In genomic region chr10:52690992-52691731, GRCm38 (mm10) we compare ENCODE assay signal across 8 mouse cellular contexts. TPM values are rescaled to one million over a fixed set of nuclear protein-coding genes. Genes with fewer than 3 reads are reported as not detected.
A peak's percentile ranks its signal among the peaks of the same experiment; 100 is the strongest.
DNase-seq lines count a peak whose midpoint lies in the region; ATAC-seq and TF ChIP-seq lines count a peak whose summit lies in the region.

No protein-coding gene starts in this region.

- no peak overlapping the region for H3K27ac ChIP-seq in kidney, adult 2 months (ENCODE audit: insufficient read depth, low read depth, low read length)
- H3K27ac ChIP-seq in liver, embryonic 11.5 days (ENCODE audit: low read depth, low read length) = no peak overlapping the region

- ATAC-seq in liver, embryonic 11.5 days (replicated peaks; ENCODE audit: low FRiP score) = peak; percentile 49
- no peak for ATAC-seq in erythroid progenitor cell, adult 5-6 weeks (replicated peaks; ENCODE audit: low FRiP score, poor library complexity, severe bottlenecking)

- no peaks in the 10 kb centered on the region for H3K27me3 ChIP-seq in kidney, adult 2 months (replicated peaks; ENCODE audit: control insufficient read depth, insufficient read depth, low read length)
- H3K27me3 ChIP-seq in liver, embryonic 11.5 days (replicated peaks; ENCODE audit: control insufficient read depth, insufficient read depth, low read length) = peaks cover 24% of the 10 kb centered on the region

- TF ChIP-seq CTCF in kidney, adult 2 months (conservative IDR thresholded peaks at IDR 0.05; ENCODE audit: insufficient read depth, insufficient read length, low read depth, low read length) = no peak

- H3K36me3 ChIP-seq in kidney, adult 2 months (ENCODE audit: control insufficient read depth, insufficient read depth, low read length) = no peaks in the 10 kb centered on the region
- no peaks in the 10 kb centered on the region for H3K36me3 ChIP-seq in liver, embryonic 11.5 days (ENCODE audit: control insufficient read depth, insufficient read depth, low read length)

- no peak for TF ChIP-seq POLR2A in kidney, adult 2 months (IDR thresholded peaks at IDR 0.05; ENCODE audit: low read depth, low read length)

- no peaks in the 10 kb centered on the region for H3K4me1 ChIP-seq in kidney, adult 2 months (ENCODE audit: control insufficient read depth, insufficient read depth, low read length)
- no peaks in the 10 kb centered on the region; the same call in 1 of the 2 replicates for H3K4me1 ChIP-seq in liver, embryonic 11.5 days (replicated peaks; ENCODE audit: control insufficient read depth, insufficient read depth, low read length)

- 4% methylated on average over 45 of the region's 45 CpGs for WGBS in kidney, adult 2 months
- WGBS in liver, embryonic 11.5 days = 2% methylated on average over 43 of the region's 45 CpGs

- peak overlapping the region; percentile 72 for H3K4me2 ChIP-seq in liver, embryonic 11.5 days

- peak; percentile 34 for DNase-seq in gastrocnemius, postnatal 10 days
- DNase-seq in gastrocnemius, adult 8-10 months (ENCODE audit: low spot score in 2 of 2) = no peak
- DNase-seq in cerebellum, adult 18-20 months = peak; percentile 5 to 28
- peak; percentile 31 for DNase-seq in forelimb bud, embryonic 11.5 days (ENCODE audit: low read depth, low spot score)
- DNase-seq in kidney, adult 2 months = peak; percentile 19
- DNase-seq in liver, embryonic 11.5 days (ENCODE audit: low spot score) = peak; percentile 55
- DNase-seq in retina, postnatal 1 day = peak; percentile 75

- peak overlapping the region; percentile 87 for H3K4me3 ChIP-seq in kidney, adult 2 months (ENCODE audit: insufficient read depth, low read depth, low read length)
- peak overlapping the region; percentile 51 for H3K4me3 ChIP-seq in liver, embryonic 11.5 days (ENCODE audit: low read depth, low read length)

- H3K9ac ChIP-seq in liver, embryonic 11.5 days (ENCODE audit: low read depth, low read length) = peak overlapping the region; percentile 43

- no peaks in the 10 kb centered on the region for H3K9me3 ChIP-seq in liver, embryonic 11.5 days (ENCODE audit: control insufficient read depth, low read length)

RNA-seq across cellular contexts. Expression of gene Slc35f1, which starts 0.8 kb away (rescaled TPM):
- total RNA-seq in gastrocnemius, postnatal 10 days (2021) = 1 to 10 TPM; 2.2 to 3.0 TPM
- total RNA-seq in gastrocnemius, adult 8-10 months (2022) = under 1 TPM; 0.17 to 0.32 (median 0.22) TPM
- polyA plus RNA-seq in kidney, adult 2 months (2012; rRNA removed) = 2.6 and 2.9 TPM in 2 replicates
- polyA plus RNA-seq in liver, embryonic 11.5 days (2014; fragmentation: Nextera tagmentation; extraction: Ambion mirVana) = 0.14 and 0.23 TPM in 2 replicates
- total RNA-seq in erythroid progenitor cell, adult 5-6 weeks (2015; ENCODE audit: low replicate concordance) = not detected in 2 replicates
- not detected in 2 replicates for total RNA-seq in erythroid progenitor cell, adult 5-6 weeks (2017; ENCODE audit: low replicate concordance)

Comparison
In these comparisons a context has a peak if more than half of its experiments do, and no peak if none do; other contexts are left out.
1. DNase-seq: peak in gastrocnemius, postnatal 10 days (single experiment), cerebellum, adult 18-20 months (2 of 2), forelimb bud, embryonic 11.5 days (single experiment), kidney, adult 2 months (single experiment), liver, embryonic 11.5 days (single experiment) and retina, postnatal 1 day (single experiment); none in gastrocnemius, adult 8-10 months (0 of 2).